Mouse (Mus musculus) thymus, adult 2 months (tissue): ENCODE measurements around the gene Irf5.

ENCODE experiments used
- CTCF ChIP-seq: fragments of 200-500 bp; IDR thresholded peaks from 2 replicates; pipeline ENCODE4 v1.5.1; 2012; ENCODE audit warnings: mild to moderate bottlenecking, control low read depth, low read length, moderate library complexity, borderline replicate concordance; ENCODE audit not compliant: control insufficient read depth, poor library complexity, insufficient read depth; ENCODE audit errors: extremely low read depth
- POLR2A ChIP-seq: fragments of 200-500 bp; IDR thresholded peaks from 2 replicates; pipeline ENCODE4 v1.6.1; 2012; ENCODE audit warnings: mild to moderate bottlenecking, low read length, control low read depth, moderate library complexity; ENCODE audit not compliant: control insufficient read depth, poor library complexity, insufficient read depth; ENCODE audit errors: extremely low read depth

GRCm38 (mm10) chr6:29509086-29509485 lies 17.3 kb upstream of the Irf5 start:
- TF ChIP-seq CTCF (no peak), POLR2A (no peak)
